Mouse (Mus musculus) cerebellum, adult (tissue): ENCODE measurements around the gene Myo5a.

Source experiments
- ATAC-seq: cut with Nextera tagmentation; 2 replicates; pipeline ENCODE4 v1.9.2; 2017; ENCODE audit warnings: mild to moderate bottlenecking, moderate library complexity, mixed read lengths; ENCODE audit not compliant: insufficient number of reproducible peaks, low FRiP score, low TSS enrichment

The Myo5a gene

GRCm38 (mm10) chr9:75071029-75071705 lies 352 bp downstream of the Myo5a start:
- ATAC-seq = peak; percentile 83

- 0 out of 2 replicates have a peak, but pooled peaks have one; percentile 28 for ATAC-seq
Measured at GRCm38 (mm10) chr9:75071706-75072192, 934 bp downstream of the Myo5a start.

- ATAC-seq = no peak
Measured at GRCm38 (mm10) chr9:75072361-75072760, 1.5 kb downstream of the Myo5a start.

GRCm38 (mm10) chr9:75077191-75077590 lies 6.4 kb downstream of the Myo5a start:
- no peak for ATAC-seq

- no peak for ATAC-seq
Measured at GRCm38 (mm10) chr9:75085242-75085824, 14.5 kb downstream of the Myo5a start.

- ATAC-seq = no peak
Measured at GRCm38 (mm10) chr9:75087823-75088222, 17.0 kb downstream of the Myo5a start.

GRCm38 (mm10) chr9:75089285-75089684 lies 18.5 kb downstream of the Myo5a start:
- ATAC-seq = no peak

GRCm38 (mm10) chr9:75092134-75092533 lies 21.3 kb downstream of the Myo5a start:
- ATAC-seq = no peak

- ATAC-seq = no peak
Measured at GRCm38 (mm10) chr9:75094762-75095161, 23.9 kb downstream of the Myo5a start.

GRCm38 (mm10) chr9:75098937-75099336 lies 28.1 kb downstream of the Myo5a start:
- no peak for ATAC-seq

GRCm38 (mm10) chr9:75100157-75100781 lies 29.5 kb downstream of the Myo5a start:
- no peak for ATAC-seq

- ATAC-seq = no peak
Measured at GRCm38 (mm10) chr9:75102131-75102530, 31.3 kb downstream of the Myo5a start.

- no peak for ATAC-seq
Measured at GRCm38 (mm10) chr9:75116571-75117177, 45.9 kb downstream of the Myo5a start.

- peak; percentile 66; the same call in 1 of the 2 replicates for ATAC-seq
Measured at GRCm38 (mm10) chr9:75121126-75121525, 50.3 kb downstream of the Myo5a start.

GRCm38 (mm10) chr9:75124201-75124721 lies 53.4 kb downstream of the Myo5a start:
- no peak for ATAC-seq

- ATAC-seq = no peak
Measured at GRCm38 (mm10) chr9:75130553-75130952, 59.7 kb downstream of the Myo5a start.

- no peak for ATAC-seq
Measured at GRCm38 (mm10) chr9:75146911-75147310, 76.1 kb downstream of the Myo5a start.

- no peak for ATAC-seq
Measured at GRCm38 (mm10) chr9:75160525-75160924, 89.7 kb downstream of the Myo5a start.

- no peak for ATAC-seq
Measured at GRCm38 (mm10) chr9:75163650-75164049, 92.8 kb downstream of the Myo5a start.

GRCm38 (mm10) chr9:75171721-75172120 lies 100.9 kb downstream of the Myo5a start:
- no peak for ATAC-seq
